Mouse (Mus musculus) cerebral cortex, adult 2 months (tissue): ENCODE results near the gene Dnajc7.

Experiments
- WGBS: fragments of 180-500 bp; shearing (Covaris S2); methylation state at CpG from one replicate; pipeline ENCODE4 v1.1.7; 2018; 5-methylcytosine and 5-hydroxymethylcytosine counted together

Gene Dnajc7

GRCm38 (mm10) chr11:100548141-100548540 lies 71.8 kb downstream of the Dnajc7 start:
- 82% methylated on average over 6 of the region's 6 CpGs for WGBS

DNA sequence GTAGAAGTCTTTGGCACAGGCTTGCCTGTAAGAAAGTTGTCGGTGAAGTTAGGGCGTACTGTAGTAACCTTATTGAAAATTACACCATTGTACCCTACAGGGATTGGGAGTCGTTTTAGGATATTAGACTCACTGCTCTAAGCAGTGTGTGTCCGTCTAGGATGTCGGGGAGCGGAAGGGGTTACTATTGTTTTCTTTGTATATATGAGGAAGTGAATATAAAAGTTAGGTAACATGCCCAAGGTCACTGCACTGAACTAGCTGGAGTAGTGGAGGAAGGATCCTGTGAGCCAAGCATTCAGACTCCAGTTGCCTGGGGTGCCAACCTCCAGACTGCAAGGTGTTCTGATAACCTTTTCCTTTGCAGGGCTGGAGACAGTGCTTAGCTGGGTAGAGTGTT lies 73.0 kb downstream of the Dnajc7 start:
- 76% methylated on average over 6 of the region's 6 CpGs for WGBS

GRCm38 (mm10) chr11:100545746-100546085 lies 74.3 kb downstream of the Dnajc7 start:
- 26% methylated on average over 7 of the region's 7 CpGs for whole genome bisulfite sequencing

GRCm38 (mm10) chr11:100544832-100545745 lies 74.9 kb downstream of the Dnajc7 start, which contains the start of gene Ttc25:
TSS of gene Ttc25 (plus strand) at chr11:100545607.
- 5% methylated on average over 28 of the region's 28 CpGs for WGBS

DNA sequence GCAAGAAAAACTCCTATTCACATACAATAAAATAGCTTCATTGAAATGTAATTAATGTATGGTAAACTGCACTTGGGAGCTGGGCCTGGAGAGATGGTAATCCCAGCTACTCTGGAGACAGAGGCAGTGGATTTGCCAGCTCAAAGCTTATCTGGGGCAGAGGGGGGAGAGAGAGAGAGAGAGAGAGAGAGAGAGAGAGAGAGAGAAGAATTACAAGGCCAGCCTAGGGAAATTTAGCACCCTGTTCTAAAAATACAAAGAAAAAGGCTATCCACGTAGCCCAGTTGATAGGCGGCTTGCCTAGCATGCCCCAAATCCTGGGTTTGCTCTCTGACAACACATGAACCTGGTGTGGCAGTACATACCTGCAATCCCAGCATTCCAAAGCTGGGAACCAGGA lies 78.4 kb downstream of the Dnajc7 start:
- WGBS, result 86% methylated on average over 2 of the region's 2 CpGs

GRCm38 (mm10) chr11:100540966-100541365 lies 79.0 kb downstream of the Dnajc7 start:
- WGBS, result 77% methylated on average over 6 of the region's 6 CpGs

DNA sequence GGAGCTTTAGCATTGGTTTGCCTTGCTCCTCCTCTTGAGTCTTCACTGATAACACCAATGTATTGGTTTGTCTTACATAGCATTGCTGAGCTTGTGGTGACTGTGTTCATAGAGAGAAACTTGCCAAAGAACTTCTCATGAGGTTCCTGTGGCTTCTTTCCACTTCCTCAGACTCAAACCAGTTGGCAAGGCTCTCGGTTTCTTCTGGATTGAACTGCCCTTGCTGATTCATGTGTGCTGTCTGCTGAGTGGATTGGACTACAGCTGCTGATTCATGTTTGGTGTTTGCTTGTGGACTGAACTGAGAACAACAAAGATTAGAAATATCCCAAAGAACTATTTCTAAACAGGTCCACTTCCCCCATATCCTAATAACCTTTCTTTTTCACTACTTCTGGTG lies 84.0 kb downstream of the Dnajc7 start:
- WGBS, result 82% methylated on average over 1 of the region's 1 CpGs

GRCm38 (mm10) chr11:100534821-100535220 lies 85.1 kb downstream of the Dnajc7 start:
- 95% methylated on average over 6 of the region's 6 CpGs for WGBS

GRCm38 (mm10) chr11:100534411-100534810 lies 85.6 kb downstream of the Dnajc7 start:
- 91% methylated on average over 2 of the region's 2 CpGs for WGBS

- WGBS, result 67% methylated on average over 6 of the region's 6 CpGs
Measured at GRCm38 (mm10) chr11:100533871-100534270, 86.1 kb downstream of the Dnajc7 start.
